Mouse (Mus musculus): Measurements from ENCODE around the gene Brpf3. TPM values are rescaled to one million over a fixed set of nuclear protein-coding genes. Genes with fewer than 3 reads are reported as not detected.

The Brpf3 gene
- polyA plus RNA-seq, 1 experiment from 2014 or later = 16.5 TPM

DNA sequence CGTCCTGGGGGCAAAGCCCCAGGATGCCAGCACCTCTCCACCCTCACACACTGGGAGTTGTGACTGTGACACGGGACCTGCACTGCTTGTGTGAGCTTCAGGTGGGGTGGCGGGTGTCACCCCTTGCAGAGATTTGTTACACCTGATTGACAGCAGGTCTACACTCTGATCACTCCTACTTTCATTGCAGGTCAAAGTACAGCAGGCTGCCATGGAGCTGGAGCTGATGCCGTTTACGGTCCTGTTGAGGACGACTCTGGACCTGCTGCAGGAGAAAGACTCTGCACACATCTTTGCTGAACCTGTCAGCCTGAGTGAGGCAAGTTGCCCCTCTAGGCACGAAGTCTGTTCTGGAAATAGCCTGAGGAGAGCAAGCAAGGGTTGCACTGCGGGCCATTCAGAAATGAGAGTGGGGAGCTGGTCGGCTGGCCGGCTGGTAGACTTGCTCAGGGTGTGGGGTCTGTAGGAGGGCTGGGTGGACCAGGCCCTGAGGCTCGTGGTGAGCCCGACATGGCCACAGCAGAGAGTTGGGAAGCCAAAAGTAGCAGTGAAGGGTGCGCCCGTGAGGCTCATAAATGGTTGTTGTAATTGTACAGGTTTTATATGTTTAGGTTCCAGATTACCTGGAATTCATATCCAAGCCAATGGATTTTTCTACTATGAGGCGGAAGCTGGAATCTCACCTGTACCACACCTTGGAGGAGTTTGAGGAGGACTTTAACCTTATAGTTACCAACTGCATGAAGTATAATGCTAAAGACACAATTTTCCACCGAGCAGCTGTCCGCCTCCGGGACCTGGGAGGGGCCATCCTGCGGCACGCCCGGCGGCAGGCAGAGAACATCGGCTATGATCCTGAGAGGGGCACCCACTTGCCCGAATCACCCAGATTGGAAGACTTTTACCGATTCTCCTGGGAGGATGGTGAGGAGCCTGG is 16.3 kb downstream of the Brpf3 start:
- no peak overlapping the region for H3K27ac ChIP-seq
- 96% methylated on average over 25 of the region's 25 CpGs for WGBS
- ATAC-seq (ENCODE audit: insufficient number of reproducible peaks, insufficient read depth, low FRiP score, low TSS enrichment) = no peak
- no peaks in the 10 kb centered on the region for H3K27me3 ChIP-seq
- H3K9ac ChIP-seq = no peak overlapping the region
- no peak overlapping the region for H3K4me2 ChIP-seq (replicated peaks)
- H3K4me3 ChIP-seq = no peak overlapping the region
- no peaks in the 10 kb centered on the region for H3K4me1 ChIP-seq
- peaks cover 93% of the 10 kb centered on the region for H3K36me3 ChIP-seq
- no peaks in the 10 kb centered on the region for H3K9me3 ChIP-seq

DNA sequence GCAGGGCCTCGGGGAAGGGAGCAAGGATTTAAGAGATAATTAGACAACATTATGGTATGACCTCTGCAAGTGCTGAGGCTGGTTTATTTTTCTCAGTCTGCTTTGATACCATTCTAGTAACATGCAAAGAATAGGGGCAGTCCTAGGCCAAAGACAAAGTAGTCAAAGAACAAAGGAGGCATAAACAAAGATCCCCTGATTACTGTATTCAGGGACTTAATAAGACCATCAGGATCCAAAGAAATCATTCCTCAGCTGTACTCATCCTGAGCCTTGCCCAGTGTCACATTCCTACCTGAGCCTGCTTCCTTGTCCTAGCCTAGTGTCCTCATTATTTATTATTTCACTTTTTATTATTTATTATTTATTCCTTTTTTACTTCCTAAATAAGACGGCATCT is 19.3 kb downstream of the Brpf3 start:
- peaks cover 96% of the 10 kb centered on the region for H3K36me3 ChIP-seq
- no peaks in the 10 kb centered on the region for H3K9me3 ChIP-seq
- H3K4me2 ChIP-seq (replicated peaks) = no peak overlapping the region
- no peak overlapping the region for H3K27ac ChIP-seq
- H3K27me3 ChIP-seq = no peaks in the 10 kb centered on the region
- ATAC-seq (ENCODE audit: insufficient number of reproducible peaks, insufficient read depth, low FRiP score, low TSS enrichment) = no peak
- H3K4me1 ChIP-seq = no peaks in the 10 kb centered on the region
- no peak overlapping the region for H3K4me3 ChIP-seq
- 85% methylated on average over 2 of the region's 2 CpGs for WGBS
- H3K9ac ChIP-seq = no peak overlapping the region

DNA sequence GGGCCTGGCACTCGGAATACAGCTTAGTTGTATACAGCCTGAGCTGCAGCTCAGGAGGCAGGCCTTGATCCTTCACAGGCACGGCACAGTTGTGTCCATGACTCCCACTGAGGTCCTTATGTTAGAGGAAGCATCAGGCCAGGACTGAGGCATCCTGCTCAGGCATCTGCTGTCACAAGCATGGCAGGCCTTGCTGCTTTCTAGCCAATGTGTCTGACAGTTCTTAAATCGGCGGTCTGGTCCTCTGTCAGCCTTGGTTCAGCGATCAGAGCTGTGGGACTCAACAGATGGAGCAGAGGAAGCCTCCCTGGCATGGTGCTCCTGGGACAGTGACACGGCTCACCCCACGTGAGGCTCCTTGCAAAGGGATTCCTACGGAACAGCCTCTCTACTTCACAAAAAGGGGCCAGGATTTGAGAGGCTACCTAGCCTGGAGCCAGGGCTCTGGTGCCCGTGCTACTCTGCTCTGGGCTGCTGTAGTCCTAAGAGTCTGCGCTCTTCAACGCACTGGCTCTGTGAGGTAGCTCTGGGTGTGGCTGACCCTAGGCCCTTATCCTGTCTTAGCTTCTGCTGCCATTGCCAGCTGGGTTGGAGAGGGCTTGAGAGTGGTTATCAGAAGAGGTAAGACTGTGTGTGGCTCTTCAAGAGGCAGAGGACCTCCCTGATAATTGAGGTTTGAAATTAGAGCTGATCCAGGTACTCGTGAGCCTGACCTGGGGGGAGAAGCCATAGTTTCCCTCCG is 22.3 kb downstream of the Brpf3 start:
- H3K27ac ChIP-seq = no peak overlapping the region
- peaks cover 97% of the 10 kb centered on the region for H3K36me3 ChIP-seq
- no peak overlapping the region for H3K4me2 ChIP-seq (replicated peaks)
- no peak for ATAC-seq (ENCODE audit: insufficient number of reproducible peaks, insufficient read depth, low FRiP score, low TSS enrichment)
- H3K27me3 ChIP-seq = no peaks in the 10 kb centered on the region
- H3K9me3 ChIP-seq = no peaks in the 10 kb centered on the region
- no peaks in the 10 kb centered on the region for H3K4me1 ChIP-seq
- 89% methylated on average over 13 of the region's 13 CpGs for WGBS
- H3K9ac ChIP-seq = no peak overlapping the region
- H3K4me3 ChIP-seq = no peak overlapping the region

DNA sequence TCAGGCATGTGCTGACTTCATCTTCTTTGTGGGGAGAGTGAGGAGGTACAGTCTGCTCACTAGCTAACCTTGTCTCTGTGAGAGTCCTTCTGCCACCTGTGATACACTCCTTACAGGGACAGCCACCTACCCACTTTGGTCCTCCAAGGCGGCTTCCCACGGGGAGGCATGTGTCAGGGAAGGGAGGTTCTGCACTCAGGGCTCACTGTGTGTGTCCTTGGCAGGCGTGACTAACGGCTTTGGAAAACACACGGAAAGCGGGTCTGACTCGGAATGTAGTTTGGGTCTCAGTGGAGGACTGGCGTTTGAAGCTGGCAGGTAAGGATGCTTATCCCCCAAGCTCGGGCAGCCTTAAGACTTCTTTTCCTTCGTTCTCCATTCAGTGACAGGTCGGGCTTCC is 22.9 kb downstream of the Brpf3 start:
- Histone ChIP-seq H3K9me3 (no peaks in the 10 kb centered on the region), H3K27me3 (no peaks in the 10 kb centered on the region), H3K4me1 (no peaks in the 10 kb centered on the region), H3K36me3 (peaks cover 97% of the 10 kb centered on the region), H3K4me3 (no peak overlapping the region), H3K4me2 (replicated peaks) (no peak overlapping the region), H3K27ac (no peak overlapping the region), H3K9ac (no peak overlapping the region)
- 87% methylated on average over 11 of the region's 11 CpGs for WGBS
- no peak for ATAC-seq (ENCODE audit: insufficient number of reproducible peaks, insufficient read depth, low FRiP score, low TSS enrichment)

DNA sequence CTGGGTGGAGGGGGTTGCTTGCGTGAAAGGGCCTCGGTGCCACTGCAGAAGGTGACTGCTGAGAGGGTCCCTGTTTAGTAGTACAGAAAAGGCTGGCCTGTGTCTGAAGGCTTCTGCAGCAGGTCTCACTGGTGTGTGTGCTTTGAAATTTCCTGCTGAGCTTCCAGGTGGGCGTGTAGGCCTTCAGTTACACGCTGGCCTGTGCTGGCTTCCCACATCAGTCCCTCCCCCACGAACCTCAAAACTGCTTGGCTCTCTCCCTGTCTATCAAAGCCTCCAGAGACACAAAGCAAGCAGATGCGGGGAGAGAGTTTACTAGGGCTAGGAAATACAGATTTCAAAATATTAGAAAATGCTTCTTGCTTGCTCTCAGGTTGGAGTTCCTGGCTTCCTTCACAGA is 24.0 kb downstream of the Brpf3 start:
- ATAC-seq (ENCODE audit: insufficient number of reproducible peaks, insufficient read depth, low FRiP score, low TSS enrichment) = no peak
- no peak overlapping the region for H3K27ac ChIP-seq
- H3K4me2 ChIP-seq (replicated peaks) = no peak overlapping the region
- no peak overlapping the region for H3K4me3 ChIP-seq
- no peaks in the 10 kb centered on the region for H3K27me3 ChIP-seq
- WGBS = 82% methylated on average over 6 of the region's 6 CpGs
- H3K4me1 ChIP-seq = no peaks in the 10 kb centered on the region
- H3K36me3 ChIP-seq = peaks cover 99% of the 10 kb centered on the region
- no peaks in the 10 kb centered on the region for H3K9me3 ChIP-seq
- no peak overlapping the region for H3K9ac ChIP-seq

DNA sequence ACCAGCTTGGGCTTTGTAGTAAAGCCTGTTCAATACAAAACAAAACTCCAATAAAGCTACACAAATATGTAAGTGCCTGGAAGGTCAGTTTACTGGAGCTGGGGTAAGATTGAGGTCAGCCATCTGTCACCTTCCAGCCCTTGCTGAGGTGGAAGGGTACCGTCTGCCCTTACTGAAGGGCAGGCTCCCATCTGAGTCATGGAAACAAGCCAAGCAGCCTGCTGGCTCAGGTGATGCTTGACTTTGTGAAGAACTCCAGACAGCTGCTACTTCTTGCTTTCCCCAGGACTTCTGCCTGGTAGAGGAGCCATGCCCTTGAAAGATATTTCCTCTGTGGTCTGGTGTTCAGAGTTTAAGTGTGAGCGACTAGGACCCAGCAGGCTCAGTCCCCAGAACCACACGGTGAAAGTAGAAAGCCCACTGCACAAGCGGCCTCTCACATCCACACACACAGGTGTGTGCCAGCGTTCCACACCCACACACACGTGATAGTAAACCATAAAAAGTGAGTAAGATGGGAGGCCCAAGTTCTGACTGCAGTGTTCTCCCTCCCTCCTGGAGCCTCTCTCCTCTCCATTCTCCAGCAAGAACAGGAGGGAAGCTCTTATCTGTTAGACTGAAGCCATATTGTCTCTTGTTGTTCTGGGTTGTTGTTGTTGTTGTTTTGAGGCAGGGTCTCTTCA is 24.6 kb downstream of the Brpf3 start:
- Histone ChIP-seq H3K36me3 (peaks cover 99% of the 10 kb centered on the region), H3K4me1 (no peaks in the 10 kb centered on the region)

DNA sequence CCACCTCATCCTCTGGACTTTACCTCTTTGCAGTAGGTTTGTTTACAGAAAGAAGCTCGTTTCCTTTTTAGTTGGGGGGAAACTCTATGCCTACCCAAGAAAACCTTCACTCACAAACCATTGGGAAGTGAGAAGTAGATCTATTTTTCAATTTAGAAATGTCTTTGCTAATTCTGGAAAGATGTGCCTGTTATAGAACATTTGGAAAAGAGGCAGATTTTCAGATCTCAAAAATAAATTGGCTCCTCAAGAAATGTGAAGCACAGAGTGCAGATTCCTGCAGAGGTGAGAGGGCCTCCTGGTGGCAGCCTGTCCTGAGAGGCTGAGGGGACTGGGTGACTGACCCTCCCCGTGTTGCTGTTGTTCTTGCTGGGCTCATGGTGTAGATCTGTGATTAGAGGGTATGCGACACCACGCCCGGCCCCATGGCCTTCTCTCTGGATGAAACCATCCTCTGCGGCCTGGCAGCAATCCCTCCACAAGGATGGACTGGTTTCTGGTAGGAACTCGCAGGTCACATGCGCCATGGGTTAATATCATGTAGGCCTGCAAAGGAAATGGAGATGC is 26.9 kb downstream of the Brpf3 start:
- Histone ChIP-seq H3K27ac (no peak overlapping the region), H3K36me3 (peaks cover 98% of the 10 kb centered on the region), H3K27me3 (no peaks in the 10 kb centered on the region), H3K9ac (no peak overlapping the region), H3K9me3 (no peaks in the 10 kb centered on the region), H3K4me2 (replicated peaks) (no peak overlapping the region), H3K4me1 (no peaks in the 10 kb centered on the region), H3K4me3 (no peak overlapping the region)
- 89% methylated on average over 8 of the region's 8 CpGs for WGBS
- no peak for ATAC-seq (ENCODE audit: insufficient number of reproducible peaks, insufficient read depth, low FRiP score, low TSS enrichment)

More for the DNA sequence above, 24.6 kb downstream of the Brpf3 start:
- ATAC-seq (ENCODE audit: insufficient number of reproducible peaks, insufficient read depth, low FRiP score, low TSS enrichment) = no peak
- Histone ChIP-seq H3K4me2 (replicated peaks) (no peak overlapping the region), H3K4me3 (no peak overlapping the region), H3K27ac (no peak overlapping the region), H3K27me3 (no peaks in the 10 kb centered on the region), H3K9me3 (no peaks in the 10 kb centered on the region), H3K9ac (no peak overlapping the region)
- 83% methylated on average over 6 of the region's 6 CpGs for WGBS

DNA sequence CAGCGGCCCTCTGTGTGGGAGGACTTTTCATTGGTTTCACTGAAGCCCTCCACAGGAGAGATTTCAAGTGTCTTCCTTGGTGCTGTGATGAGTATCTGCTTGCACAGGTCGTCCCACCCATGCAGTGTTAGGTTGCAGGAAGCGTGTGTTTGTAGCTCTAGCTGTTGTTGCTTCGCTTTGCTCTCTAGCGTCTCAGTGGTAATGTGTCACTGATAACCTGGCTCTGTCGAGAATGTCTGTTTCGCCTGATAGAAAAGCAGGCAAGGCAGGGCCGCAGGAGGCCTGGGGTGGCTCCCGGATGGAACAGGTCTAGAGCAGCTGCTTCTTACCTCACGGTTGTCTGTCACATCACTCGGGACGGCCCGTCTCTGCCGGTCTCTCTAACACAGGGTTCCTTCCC is 28.2 kb downstream of the Brpf3 start:
- Histone ChIP-seq H3K4me1 (no peaks in the 10 kb centered on the region), H3K36me3 (peaks cover 95% of the 10 kb centered on the region), H3K9ac (no peak overlapping the region), H3K4me2 (replicated peaks) (no peak overlapping the region), H3K27me3 (no peaks in the 10 kb centered on the region), H3K9me3 (no peaks in the 10 kb centered on the region), H3K27ac (no peak overlapping the region), H3K4me3 (no peak overlapping the region)
- 80% methylated on average over 14 of the region's 14 CpGs for WGBS
- ATAC-seq (ENCODE audit: insufficient number of reproducible peaks, insufficient read depth, low FRiP score, low TSS enrichment) = no peak

DNA sequence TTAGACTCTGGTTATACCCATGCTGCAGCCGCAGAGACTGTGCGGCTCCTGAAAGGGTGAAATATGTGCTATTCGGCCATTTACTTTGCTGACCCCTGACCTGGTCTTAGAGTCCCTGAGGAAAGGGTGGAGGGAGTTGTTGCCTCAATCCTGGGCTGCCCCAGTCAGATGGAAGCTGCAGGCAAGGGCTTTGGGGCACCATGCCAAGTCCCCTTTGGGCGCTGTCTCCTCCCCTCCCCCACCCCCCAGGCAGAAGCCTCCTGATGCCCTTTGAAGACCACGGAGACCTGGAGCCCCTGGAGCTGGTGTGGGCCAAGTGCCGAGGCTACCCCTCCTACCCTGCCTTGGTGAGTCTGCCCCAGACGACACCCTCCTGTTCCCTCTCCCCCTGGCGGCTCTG is 30.2 kb downstream of the Brpf3 start:
- no peak overlapping the region for H3K27ac ChIP-seq
- no peak for ATAC-seq (ENCODE audit: insufficient number of reproducible peaks, insufficient read depth, low FRiP score, low TSS enrichment)
- H3K9ac ChIP-seq = no peak overlapping the region
- no peaks in the 10 kb centered on the region for H3K4me1 ChIP-seq
- no peak overlapping the region for H3K4me3 ChIP-seq
- no peak overlapping the region for H3K4me2 ChIP-seq (replicated peaks)
- peaks cover 90% of the 10 kb centered on the region for H3K36me3 ChIP-seq
- H3K9me3 ChIP-seq = no peaks in the 10 kb centered on the region
- no peaks in the 10 kb centered on the region for H3K27me3 ChIP-seq
- 69% methylated on average over 8 of the region's 8 CpGs for WGBS

DNA sequence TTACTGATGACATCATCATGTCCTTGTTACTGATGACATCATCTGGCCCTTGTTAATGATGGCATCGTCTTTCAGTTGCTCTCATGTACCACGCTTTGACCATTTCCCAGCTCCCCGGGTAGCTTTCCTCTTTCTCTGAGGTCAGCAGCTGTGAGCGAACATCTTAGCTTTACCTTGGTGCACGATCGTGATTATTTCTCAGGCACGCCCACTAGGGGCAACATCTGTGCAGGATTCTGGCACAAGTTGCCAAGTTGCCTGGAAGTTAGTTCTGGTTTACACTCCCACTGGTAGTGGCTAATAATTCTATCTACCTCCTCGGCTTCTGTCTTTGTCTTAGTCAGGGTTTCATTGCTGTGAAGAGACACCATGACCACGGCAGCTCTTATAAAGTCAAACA is 31.1 kb downstream of the Brpf3 start:
- Histone ChIP-seq H3K4me3 (no peak overlapping the region), H3K4me2 (replicated peaks) (no peak overlapping the region), H3K9ac (no peak overlapping the region), H3K9me3 (no peaks in the 10 kb centered on the region), H3K4me1 (no peaks in the 10 kb centered on the region), H3K36me3 (peaks cover 90% of the 10 kb centered on the region), H3K27ac (no peak overlapping the region), H3K27me3 (no peaks in the 10 kb centered on the region)
- no peak for ATAC-seq (ENCODE audit: insufficient number of reproducible peaks, insufficient read depth, low FRiP score, low TSS enrichment)
- WGBS = 86% methylated on average over 9 of the region's 9 CpGs

DNA sequence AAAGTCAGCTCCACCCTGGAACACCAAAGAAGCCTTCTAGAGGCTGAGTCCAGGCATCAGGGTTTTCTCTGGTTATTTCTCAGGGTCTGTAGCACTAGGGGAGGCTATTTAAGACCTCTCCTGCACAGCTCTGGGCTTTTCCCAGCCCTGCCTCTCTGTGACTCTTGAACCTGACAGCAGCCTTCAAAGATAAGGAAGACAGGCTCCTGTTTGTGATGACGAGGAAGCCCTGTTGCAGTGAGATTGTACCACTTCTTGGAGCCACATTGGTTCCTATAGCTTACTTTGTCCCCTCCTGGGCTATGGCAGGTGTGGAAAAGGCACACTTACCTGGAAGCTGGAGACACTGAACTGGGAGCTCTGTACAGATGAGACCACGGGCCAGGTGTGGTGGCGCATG is 32.0 kb downstream of the Brpf3 start:
- Histone ChIP-seq H3K9ac (no peak overlapping the region), H3K9me3 (no peaks in the 10 kb centered on the region), H3K27ac (no peak overlapping the region), H3K36me3 (peaks cover 90% of the 10 kb centered on the region), H3K4me2 (replicated peaks) (no peak overlapping the region), H3K27me3 (no peaks in the 10 kb centered on the region), H3K4me1 (no peaks in the 10 kb centered on the region), H3K4me3 (no peak overlapping the region)
- no peak for ATAC-seq (ENCODE audit: insufficient number of reproducible peaks, insufficient read depth, low FRiP score, low TSS enrichment)
- WGBS = 90% methylated on average over 3 of the region's 3 CpGs

Measured in embryonic facial prominence, embryonic 12.5 days (tissue).